Mouse (Mus musculus) liver, adult 10 weeks (tissue): ENCODE results near the gene Ralb. TPM values are rescaled to one million over a fixed set of nuclear protein-coding genes. Genes with fewer than 3 reads are reported as not detected.

Source experiments
- polyA plus RNA-seq: library from polyadenylated mRNA; stranded (reverse); fragments of 350-450 nt; fragmentation: Illumina TruSeq; extraction: RNeasy Lipid Tissue Mini Kit (QIAGEN cat#74804); gene quantifications from one replicate; pipeline ENCODE4 v1.2.3, GENCODE M21; 2014; ENCODE audit warnings: low read depth, low replicate concordance

The Ralb gene
- polyA plus RNA-seq, result 4.7 TPM

DNA sequence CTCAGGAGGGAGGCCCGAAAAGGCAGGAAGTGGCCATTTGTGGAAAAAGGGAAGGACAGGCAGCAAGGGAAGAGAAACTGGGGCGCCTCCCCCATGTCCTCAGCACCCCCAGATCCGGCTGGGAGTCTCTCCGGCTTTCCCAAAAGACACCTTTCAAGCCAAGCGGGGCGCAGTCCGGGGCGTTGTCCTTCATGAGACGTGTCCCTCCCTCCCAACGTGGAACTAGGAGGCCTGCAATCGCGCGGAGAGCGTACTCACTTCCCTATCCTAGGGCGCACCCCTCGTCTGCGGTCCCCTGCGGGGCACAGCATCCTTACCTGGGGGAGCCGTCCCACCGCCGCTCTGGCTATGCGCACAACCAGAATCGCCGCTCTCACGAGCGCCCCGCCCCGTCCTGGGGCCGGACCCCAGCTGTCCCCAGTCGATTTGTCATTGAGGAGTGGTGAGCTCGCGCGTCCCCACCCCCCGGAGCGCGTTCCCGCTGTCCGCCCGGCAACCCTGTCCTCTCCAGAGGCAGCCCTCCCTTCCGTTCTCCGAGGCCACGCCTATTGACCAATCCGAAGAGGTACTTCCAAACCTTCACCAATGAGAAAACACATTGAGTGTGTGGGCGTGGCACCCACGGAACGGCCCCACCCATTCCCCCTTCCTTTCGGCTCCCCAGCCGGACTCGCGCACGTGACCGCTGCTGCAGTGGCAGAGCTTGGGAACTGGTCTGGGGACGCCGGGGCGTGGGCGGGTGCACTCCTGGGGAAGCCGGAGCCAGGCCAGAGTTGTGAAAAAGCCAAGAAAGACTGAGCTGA lies at the start of gene Ralb:
Ralb (minus strand) TSS at position 535 of the 803 bp plus-strand sequence.

DNA sequence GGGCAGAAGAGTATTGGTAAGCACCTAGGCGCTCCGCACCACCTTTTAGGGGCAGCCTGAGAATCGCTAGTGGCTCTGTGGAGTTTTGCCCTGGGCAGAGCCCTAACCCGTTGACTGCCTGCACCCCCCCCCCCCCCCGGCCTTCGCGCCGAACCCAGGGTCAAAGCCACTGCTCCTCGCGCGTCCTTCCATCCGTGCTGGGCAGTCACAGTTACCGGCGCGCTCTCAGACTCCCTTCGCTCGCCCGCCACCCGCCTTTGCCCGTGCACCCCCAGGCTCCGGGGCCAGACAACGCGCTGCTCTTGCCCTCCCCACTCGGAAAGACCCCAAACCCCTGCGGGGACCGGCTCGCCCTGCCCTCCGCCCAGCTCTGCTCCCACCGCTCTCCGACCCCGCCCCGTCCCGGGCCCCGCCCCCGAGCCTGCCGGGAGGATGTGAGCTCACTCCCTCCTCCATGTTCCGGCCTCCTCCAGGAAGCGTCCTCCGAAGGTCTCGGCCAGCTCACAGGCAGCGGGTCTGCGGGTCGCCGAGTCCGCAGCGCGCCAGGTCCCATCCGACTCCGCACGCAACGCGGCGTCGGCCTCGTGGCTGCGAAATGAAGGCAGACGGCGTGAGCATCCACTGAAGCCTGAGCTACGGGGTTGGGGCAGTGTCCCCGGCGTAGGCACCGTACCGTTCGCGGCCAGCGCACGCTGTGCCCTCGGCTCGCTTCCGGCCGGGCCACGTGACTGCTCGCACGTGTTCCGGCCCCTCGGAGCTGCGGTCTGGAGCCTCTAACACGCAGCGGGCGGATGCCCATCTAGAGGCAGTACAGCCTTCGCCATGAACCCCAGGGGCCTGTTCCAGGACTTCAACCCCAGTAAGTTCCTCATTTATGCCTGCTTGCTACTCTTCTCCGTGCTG lies 21.3 kb upstream of the Ralb start, which contains the start of gene Tmem185b:
Tmem185b (plus strand) TSS at position 472 of the 903 bp plus-strand sequence.

DNA sequence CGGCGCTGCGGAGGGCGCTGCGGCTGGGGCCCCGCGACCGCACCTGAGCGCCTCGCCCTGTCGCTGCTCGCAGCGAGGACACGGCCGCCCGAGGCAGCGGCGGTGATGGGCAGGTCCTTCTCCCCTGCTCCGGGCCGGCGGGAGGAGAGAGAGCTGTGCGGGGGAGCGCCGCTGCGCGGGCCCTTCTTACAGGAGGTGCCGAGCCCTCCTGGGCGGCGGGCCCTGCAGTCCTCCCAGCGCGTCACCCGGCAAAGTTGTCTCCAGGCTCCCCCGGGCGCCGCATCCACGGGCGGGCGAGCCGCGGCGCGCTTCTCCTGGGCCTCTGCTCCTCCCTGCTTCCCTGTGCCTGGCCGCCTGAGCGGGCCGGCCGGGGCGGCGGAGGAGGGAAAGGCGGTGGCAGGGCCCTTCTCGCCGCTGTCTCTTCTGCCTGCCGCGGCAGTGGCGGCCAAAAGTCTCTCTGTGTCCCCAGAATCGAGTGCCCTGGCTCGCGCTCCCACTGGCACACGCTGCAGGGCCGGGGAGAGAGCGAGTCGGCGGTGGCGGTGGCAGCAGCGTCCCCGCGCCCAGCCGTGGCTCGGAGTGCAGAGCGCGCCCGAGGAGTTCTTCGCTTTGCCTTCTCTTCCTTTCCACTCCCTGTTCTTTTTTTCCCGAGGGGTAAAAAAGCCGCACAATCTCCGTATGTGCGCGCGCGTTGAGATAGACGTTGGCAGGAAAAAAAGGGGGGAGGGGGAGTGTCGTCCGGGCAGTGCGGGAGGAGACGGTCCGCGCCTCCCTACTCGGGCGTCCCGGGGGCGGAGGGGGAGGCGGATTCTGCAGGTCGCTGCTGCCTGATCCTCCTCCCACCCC lies 82.8 kb downstream of the Ralb start, which contains the start of gene Inhbb:
Inhbb (minus strand) TSS at position 673 of the 846 bp plus-strand sequence.

Other genes with a start within 250 kb of the Ralb start
- 0.29 TPM for gene Inhbb, start 82.5 kb downstream of the Ralb start, polyA plus RNA-seq
- gene Tmem185b, start 21.4 kb upstream of the Ralb start, polyA plus RNA-seq, result 9.3 TPM
- 49.2 TPM for gene Epb41l5, start 144.2 kb upstream of the Ralb start, polyA plus RNA-seq